Mouse (Mus musculus) hindbrain, embryonic 14.5 days (tissue): ENCODE data around the gene Gm9945. TPM values are rescaled to one million over a fixed set of nuclear protein-coding genes. Genes with fewer than 3 reads are reported as not detected.
A peak's percentile ranks its signal among the peaks of the same experiment; 100 is the strongest.

Experiments used
- ATAC-seq: fragments of 200-750 bp; cut with Nextera tagmentation; 2 replicates; pipeline ENCODE4 v1.8.0; 2017; ENCODE audit warnings: moderate number of reproducible peaks, mild to moderate bottlenecking, moderate TSS enrichment, moderate library complexity; ENCODE audit not compliant: low FRiP score
- DNase-seq: peaks from one replicate; pipeline ENCODE4 v3.0.0-alpha.2; 2015; ENCODE audit warnings: low spot score
- H3K27ac ChIP-seq: fragments of 300-500 bp; sonication (generic); 2 replicates; pipeline ENCODE4 v1.5.1; 2014; ENCODE audit warnings: mild to moderate bottlenecking, moderate library complexity
- H3K27me3 ChIP-seq: fragments of 300-500 bp; sonication (generic); 2 replicates; pipeline ENCODE4 v1.6.1; 2014; ENCODE audit warnings: mild to moderate bottlenecking, low read length, mixed read lengths; ENCODE audit not compliant: control insufficient read depth, insufficient read depth
- H3K36me3 ChIP-seq: fragments of 300-500 bp; sonication (generic); replicated peaks from 2 replicates; pipeline ENCODE4 v1.6.1; 2014; ENCODE audit not compliant: control insufficient read depth, insufficient read depth
- H3K4me1 ChIP-seq: fragments of 300-500 bp; sonication (generic); replicated peaks from 2 replicates; pipeline ENCODE4 v1.6.1; 2014; ENCODE audit warnings: antibody characterized with exemption, low read length, mixed read lengths; ENCODE audit not compliant: control insufficient read depth, insufficient read depth
- H3K4me2 ChIP-seq: fragments of 300-500 bp; sonication (generic); replicated peaks from 2 replicates; pipeline ENCODE4 v1.6.1; 2014; ENCODE audit warnings: mild to moderate bottlenecking, moderate library complexity
- H3K4me3 ChIP-seq: fragments of 300-500 bp; sonication (generic); replicated peaks from 2 replicates; pipeline ENCODE4 v1.5.1; 2014; ENCODE audit warnings: mild to moderate bottlenecking, low read length
- H3K9ac ChIP-seq: fragments of 300-500 bp; sonication (generic); 2 replicates; pipeline ENCODE4 v1.6.1; 2014
- H3K9me3 ChIP-seq: fragments of 300-500 bp; sonication (generic); 2 replicates; pipeline ENCODE4 v1.6.1; 2016; ENCODE audit warnings: low read length; ENCODE audit not compliant: control insufficient read depth
- WGBS: fragments of 180-500 bp; shearing (Covaris S2); extraction: QIAGEN DNeasy Blood & Tissue Kit; methylation state at CpG from one replicate; pipeline ENCODE4 v1.1.7; 2014; 5-methylcytosine and 5-hydroxymethylcytosine counted together
- polyA plus RNA-seq: library from polyadenylated mRNA; unstranded; fragments of >200 nt; fragmentation: Nextera tagmentation; extraction: Ambion mirVana; gene quantifications from 2 replicates; pipeline ENCODE4 v1.2.1, GENCODE M21; 2014

The Gm9945 gene
- polyA plus RNA-seq, 1 experiment from 2014 or later = 0.36 TPM

GRCm38 (mm10) chr11:53457372-53457954 is 22.5 kb upstream of the Gm9945 start:
- Histone ChIP-seq H3K4me1 (peaks cover 3% of the 10 kb centered on the region; the same call in 1 of the 2 replicates), H3K27me3 (peaks cover 67% of the 10 kb centered on the region), H3K36me3 (no peaks in the 10 kb centered on the region), H3K27ac (no peak overlapping the region), H3K9me3 (no peaks in the 10 kb centered on the region), H3K9ac (peak overlapping the region; percentile 45), H3K4me2 (peak overlapping the region; percentile 60), H3K4me3 (peak overlapping the region; percentile 35)
- 5% methylated on average over 29 of the region's 29 CpGs for WGBS
- no peak for ATAC-seq
- DNase-seq = no peak

- H3K4me1 ChIP-seq = peaks cover 3% of the 10 kb centered on the region; the same call in 1 of the 2 replicates
- 63% methylated on average over 3 of the region's 3 CpGs for WGBS
Observed at GRCm38 (mm10) chr11:53458996-53459395, 21.0 kb upstream of the Gm9945 start.

GRCm38 (mm10) chr11:53460192-53460591 is 19.8 kb upstream of the Gm9945 start:
- H3K9me3 ChIP-seq = no peaks in the 10 kb centered on the region
- H3K9ac ChIP-seq = no peak overlapping the region
- WGBS = 93% methylated on average over 3 of the region's 3 CpGs
- ATAC-seq (no peak), DNase-seq (no peak)
- H3K4me2 ChIP-seq = no peak overlapping the region
- no peak overlapping the region for H3K27ac ChIP-seq
- H3K4me3 ChIP-seq = no peak overlapping the region
- peaks cover 3% of the 10 kb centered on the region; the same call in 1 of the 2 replicates for H3K4me1 ChIP-seq
- H3K27me3 ChIP-seq = peaks cover 90% of the 10 kb centered on the region
- no peaks in the 10 kb centered on the region for H3K36me3 ChIP-seq

More at GRCm38 (mm10) chr11:53458996-53459395, 21.0 kb upstream of the Gm9945 start:
- ATAC-seq (no peak), DNase-seq (no peak)
- H3K4me3 ChIP-seq = no peak overlapping the region
- H3K27me3 ChIP-seq = peaks cover 82% of the 10 kb centered on the region
- H3K27ac ChIP-seq = no peak overlapping the region
- H3K9me3 ChIP-seq = no peaks in the 10 kb centered on the region
- H3K4me2 ChIP-seq = no peak overlapping the region
- H3K9ac ChIP-seq = no peak overlapping the region
- no peaks in the 10 kb centered on the region for H3K36me3 ChIP-seq

- Histone ChIP-seq H3K4me1 (peaks cover 3% of the 10 kb centered on the region; the same call in 1 of the 2 replicates), H3K27me3 (peaks cover 89% of the 10 kb centered on the region), H3K4me2 (no peak overlapping the region), H3K9ac (no peak overlapping the region), H3K4me3 (no peak overlapping the region), H3K36me3 (no peaks in the 10 kb centered on the region), H3K27ac (no peak overlapping the region), H3K9me3 (no peaks in the 10 kb centered on the region)
- ATAC-seq (no peak), DNase-seq (no peak)
- 33% methylated on average over 5 of the region's 5 CpGs for WGBS
Observed at GRCm38 (mm10) chr11:53461727-53462126, 18.2 kb upstream of the Gm9945 start.

GRCm38 (mm10) chr11:53463551-53464424 is 16.2 kb upstream of the Gm9945 start:
- Histone ChIP-seq H3K36me3 (no peaks in the 10 kb centered on the region), H3K4me1 (no peaks in the 10 kb centered on the region; the same call in 1 of the 2 replicates), H3K4me3 (peak overlapping the region; percentile 34), H3K4me2 (peak overlapping the region; percentile 67), H3K27ac (no peak overlapping the region), H3K9ac (peak overlapping the region; percentile 50), H3K27me3 (peaks cover 87% of the 10 kb centered on the region), H3K9me3 (no peaks in the 10 kb centered on the region)
- DNase-seq (no peak), ATAC-seq (no peak)
- WGBS = 8% methylated on average over 55 of the region's 55 CpGs

- Histone ChIP-seq H3K4me3 (peak overlapping the region; percentile 25), H3K9me3 (no peaks in the 10 kb centered on the region), H3K9ac (peak overlapping the region; percentile 47; the same call in 1 of the 2 replicates), H3K4me1 (peaks cover 8% of the 10 kb centered on the region; the same call in 1 of the 2 replicates), H3K27ac (no peak overlapping the region), H3K4me2 (peak overlapping the region; percentile 54), H3K27me3 (peaks cover 68% of the 10 kb centered on the region), H3K36me3 (no peaks in the 10 kb centered on the region)
- peak; percentile 79 for DNase-seq
- WGBS = 5% methylated on average over 40 of the region's 40 CpGs
- no peak for ATAC-seq
Observed at GRCm38 (mm10) chr11:53466231-53466971, 13.6 kb upstream of the Gm9945 start.

- ATAC-seq = no peak
- no peak overlapping the region for H3K27ac ChIP-seq
- WGBS = 27% methylated on average over 16 of the region's 16 CpGs
- H3K4me2 ChIP-seq = peak overlapping the region; percentile 51
- no peak overlapping the region for H3K9ac ChIP-seq
- DNase-seq = no peak
- H3K27me3 ChIP-seq = peaks cover 51% of the 10 kb centered on the region
- H3K9me3 ChIP-seq = no peaks in the 10 kb centered on the region
- no peak overlapping the region for H3K4me3 ChIP-seq
- no peaks in the 10 kb centered on the region for H3K36me3 ChIP-seq
- peaks cover 8% of the 10 kb centered on the region; the same call in 1 of the 2 replicates for H3K4me1 ChIP-seq
Observed at GRCm38 (mm10) chr11:53469294-53469967, 10.5 kb upstream of the Gm9945 start.

GRCm38 (mm10) chr11:53469968-53470695 is 9.8 kb upstream of the Gm9945 start, which contains the start of gene Gm9837:
Gene Gm9837 (minus strand): TSS chr11:53470479.
- H3K36me3 ChIP-seq = no peaks in the 10 kb centered on the region
- peak within 1 kb of the TSS; percentile 43; the same call in 1 of the 2 replicates for H3K9ac ChIP-seq
- 2% methylated on average over 29 of the region's 29 CpGs for WGBS
- DNase-seq (peak; percentile 92), ATAC-seq (peak; percentile 85)
- peaks cover 8% of the 10 kb centered on the region; the same call in 1 of the 2 replicates for H3K4me1 ChIP-seq
- no peaks in the 10 kb centered on the region for H3K9me3 ChIP-seq
- H3K4me3 ChIP-seq = 0 out of 2 replicates have a peak within 1 kb of the TSS, but pooled peaks have one; percentile 6
- peak within 1 kb of the TSS; percentile 62; the same call in 1 of the 2 replicates for H3K27ac ChIP-seq
- peaks cover 44% of the 10 kb centered on the region for H3K27me3 ChIP-seq
- peak within 1 kb of the TSS; percentile 51 for H3K4me2 ChIP-seq
